Mouse (Mus musculus) monocyte, adult 5-6 weeks (primary cell): ENCODE data around the gene Khdrbs2. TPM values are rescaled to one million over a fixed set of nuclear protein-coding genes. Genes with fewer than 3 reads are reported as not detected.

Experiments used
- ATAC-seq: fragments of 153-309, 156-312 bp; replicated peaks from 2 replicates; pipeline ENCODE4 v1.8.0; 2017; ENCODE audit warnings: mild to moderate bottlenecking; ENCODE audit not compliant: low TSS enrichment, insufficient number of reproducible peaks, severe bottlenecking, poor library complexity, low FRiP score
- total RNA-seq: library from RNA; stranded (forward); fragments of 200-1000, 200-491, 200-594 nt; gene quantifications from 3 replicates; pipeline ENCODE4 v1.2.3, GENCODE M21; 2017

Khdrbs2 gene
- not detected in 3 replicates for total RNA-seq

DNA sequence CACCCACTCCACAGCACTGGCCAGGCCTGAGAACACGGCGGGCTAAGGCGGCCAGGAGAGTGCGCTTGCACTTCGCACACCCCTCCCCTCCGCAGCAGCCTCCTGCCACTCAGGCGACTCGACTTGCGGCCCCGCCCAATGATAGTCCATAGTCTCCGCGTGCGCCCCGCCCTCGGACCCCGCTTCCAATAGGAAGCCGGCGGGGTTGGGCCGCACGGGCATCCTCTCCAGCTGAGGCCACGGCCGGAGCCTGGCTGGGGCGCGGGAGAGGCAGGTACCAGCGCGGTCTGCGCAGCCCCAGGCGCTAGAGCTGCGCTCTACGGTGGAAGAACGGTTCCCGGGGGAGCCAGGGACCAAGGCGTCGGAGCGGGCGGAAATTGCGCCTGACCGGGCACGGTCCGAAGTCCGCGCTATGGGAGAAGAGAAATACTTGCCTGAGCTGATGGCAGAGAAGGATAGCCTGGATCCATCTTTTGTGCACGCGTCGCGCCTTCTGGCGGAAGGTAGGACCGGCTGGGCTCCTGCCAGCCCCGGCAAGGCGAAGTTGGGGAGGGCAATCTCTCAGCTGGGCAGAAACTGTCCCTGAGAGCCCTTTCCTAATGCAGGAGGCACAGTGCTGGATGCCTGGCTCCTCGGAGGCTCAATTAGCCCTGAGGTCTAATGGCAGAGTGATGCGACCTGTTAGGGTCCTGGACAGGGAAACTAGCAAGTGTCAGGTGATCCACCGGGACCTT, at the start of gene Khdrbs2:
Khdrbs2 (plus strand) TSS at position 209 of the 734 bp plus-strand sequence.
- ATAC-seq: no peak

DNA sequence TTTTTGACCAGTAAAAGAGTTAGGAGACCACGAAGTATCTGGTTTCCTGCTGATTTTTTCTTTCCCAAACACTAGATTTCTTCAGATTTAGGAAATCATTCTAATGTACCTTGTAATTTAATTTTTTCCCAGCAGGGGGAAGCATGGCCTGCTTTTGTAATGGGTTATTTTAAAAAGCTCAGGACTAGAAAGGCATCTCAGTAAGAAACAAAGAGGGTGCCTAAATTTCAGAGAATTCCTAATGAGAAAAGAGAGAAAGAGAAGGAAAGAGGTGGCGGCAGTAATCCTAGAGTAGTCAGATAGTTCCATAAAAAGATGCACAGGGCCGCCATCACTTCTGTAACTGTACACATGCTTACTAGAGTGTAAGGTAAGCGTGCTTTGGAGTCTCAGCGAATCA, 2.1 kb downstream of the Khdrbs2 start:
- ATAC-seq: no peak

DNA sequence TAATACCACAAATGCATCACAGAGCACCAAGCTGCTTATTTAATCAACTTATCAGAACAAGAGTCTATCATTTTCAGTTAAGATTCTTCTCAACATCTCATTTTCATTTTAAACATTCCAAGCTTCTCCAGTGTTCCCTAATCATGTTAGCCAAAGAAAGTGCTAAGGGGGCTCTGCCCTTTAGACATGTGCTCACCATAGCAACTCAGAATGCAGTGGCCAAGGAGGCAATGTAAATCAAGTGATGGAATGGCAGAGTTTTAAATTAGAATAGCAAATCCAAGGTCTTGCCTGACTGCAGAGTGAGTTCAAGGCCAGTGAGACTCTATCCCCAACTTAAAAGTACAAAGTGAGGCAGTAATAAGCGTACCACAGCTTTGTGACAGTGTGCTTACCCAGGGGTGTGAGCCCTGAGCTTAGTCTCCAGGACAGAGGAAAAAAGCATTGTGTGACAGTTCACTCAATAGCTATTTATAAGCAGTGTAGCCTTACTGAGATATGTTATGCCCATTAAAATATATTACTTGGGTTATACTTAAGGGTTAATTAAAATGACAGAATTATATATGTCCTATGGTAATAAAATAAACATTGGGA, 27.2 kb downstream of the Khdrbs2 start:
- no peak for ATAC-seq

DNA sequence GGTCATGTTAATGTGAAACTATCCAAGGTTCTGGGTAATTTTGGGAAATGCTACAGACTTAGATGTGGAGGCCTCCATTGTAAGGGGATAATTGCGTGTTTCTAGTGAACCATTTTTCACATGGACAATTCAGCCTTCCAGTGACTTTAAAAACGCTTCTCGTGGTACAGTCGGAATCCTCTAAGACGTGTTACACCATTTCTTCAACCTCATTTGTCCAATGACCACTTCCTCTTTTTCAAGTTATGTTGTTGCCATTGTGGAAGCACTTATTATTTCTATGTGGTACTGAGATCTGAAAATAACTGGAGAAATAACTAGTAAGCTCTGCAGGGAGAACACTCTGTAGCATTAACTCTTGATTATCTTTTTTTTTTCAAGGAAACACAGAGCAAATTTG, 75.9 kb downstream of the Khdrbs2 start:
- ATAC-seq: no peak

DNA sequence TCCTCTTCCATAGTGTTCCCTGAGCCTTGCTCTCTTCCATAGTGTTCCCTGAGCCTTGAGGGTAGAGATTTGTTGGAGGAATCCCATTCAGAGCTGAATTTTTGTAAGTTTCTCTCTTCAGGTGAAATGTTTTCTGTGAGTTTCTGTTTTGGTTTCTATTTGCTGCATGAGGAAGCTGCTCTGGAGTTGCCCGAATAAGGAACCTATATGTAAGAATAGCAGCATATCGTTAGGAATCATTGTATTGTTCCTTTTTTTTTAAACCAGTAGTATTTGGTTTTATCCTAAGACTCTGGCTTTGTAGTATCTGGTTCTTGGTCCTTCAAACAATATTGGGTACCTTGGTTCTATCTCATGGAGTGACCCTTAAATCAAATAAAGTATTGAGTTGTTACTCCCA, 77.1 kb downstream of the Khdrbs2 start:
- no peak for ATAC-seq

DNA sequence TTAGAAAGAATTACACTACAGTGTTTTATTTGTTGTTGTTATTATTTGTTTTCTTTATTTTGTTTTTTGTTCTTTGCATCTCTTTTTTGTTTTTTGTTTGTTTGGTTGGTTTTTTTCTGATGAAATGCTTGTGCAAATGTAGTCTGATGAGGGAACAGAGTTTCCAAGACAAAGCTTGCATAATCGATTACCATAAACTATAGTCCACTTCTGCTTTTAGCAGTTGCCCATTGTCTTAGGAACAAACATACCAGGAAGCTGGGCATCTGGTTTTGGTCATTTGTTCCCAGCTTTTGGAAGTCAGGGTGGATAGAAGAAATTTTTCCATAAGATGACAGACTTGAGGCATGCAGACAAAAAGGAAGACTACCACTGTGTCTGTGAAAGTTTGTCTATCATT, 77.8 kb downstream of the Khdrbs2 start:
- ATAC-seq: no peak

DNA sequence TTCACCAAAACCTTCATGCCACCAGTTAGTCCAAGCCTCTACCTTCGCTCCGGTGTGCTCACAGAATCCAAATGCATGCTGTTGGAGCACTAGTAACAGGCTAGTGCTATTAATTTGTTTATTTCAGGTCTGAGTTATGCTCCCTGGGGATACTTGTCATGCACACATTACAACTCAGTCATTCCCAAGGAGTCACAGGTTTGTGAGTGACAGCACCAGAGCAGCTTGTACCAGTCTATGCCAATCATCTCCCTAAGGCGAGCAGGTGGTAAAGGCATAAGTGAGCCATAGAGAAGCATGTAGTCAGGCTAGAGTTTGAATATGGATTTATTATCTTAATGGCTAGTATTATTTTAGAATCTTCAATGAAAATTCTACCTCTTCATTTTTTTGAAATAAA, 86.4 kb downstream of the Khdrbs2 start:
- ATAC-seq: no peak

DNA sequence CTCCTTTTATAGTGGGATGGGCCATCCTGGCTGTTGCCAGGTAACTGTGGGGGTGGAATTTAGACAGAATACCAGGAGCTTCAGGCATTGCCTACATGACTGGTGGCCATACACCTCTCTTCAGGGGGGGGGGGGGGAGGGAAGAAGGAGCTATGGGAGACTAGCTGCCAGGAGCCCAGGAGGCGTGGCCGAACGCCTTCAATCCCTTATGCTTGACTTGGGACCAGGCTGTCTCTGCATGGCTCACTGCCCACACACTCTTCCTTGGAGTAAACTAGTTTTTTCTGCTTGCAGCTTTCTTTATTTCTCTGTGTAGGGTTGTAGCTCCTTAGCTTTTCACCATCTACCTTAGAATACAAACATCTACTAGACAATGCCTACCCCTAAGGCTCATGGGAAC, 98.0 kb downstream of the Khdrbs2 start:
- no peak for ATAC-seq

DNA sequence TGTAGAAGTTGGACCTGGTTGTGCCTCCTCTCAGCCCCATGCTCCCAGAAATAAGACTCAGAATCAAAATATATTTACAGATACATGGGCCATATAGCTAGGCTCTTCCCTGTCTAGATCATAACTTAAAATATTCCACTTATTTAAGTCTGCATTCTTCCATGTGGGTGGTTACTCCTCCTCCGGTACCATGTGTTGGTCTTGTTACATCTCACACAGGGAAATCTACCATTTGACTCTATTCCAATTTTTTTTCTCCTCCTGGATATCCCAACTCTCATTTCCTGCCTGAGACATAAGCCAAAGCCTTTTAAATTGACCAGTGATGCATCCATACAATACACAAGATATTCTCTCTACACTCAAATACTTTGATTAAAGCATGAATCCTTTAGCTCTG, 122.2 kb downstream of the Khdrbs2 start:
- ATAC-seq: no peak

DNA sequence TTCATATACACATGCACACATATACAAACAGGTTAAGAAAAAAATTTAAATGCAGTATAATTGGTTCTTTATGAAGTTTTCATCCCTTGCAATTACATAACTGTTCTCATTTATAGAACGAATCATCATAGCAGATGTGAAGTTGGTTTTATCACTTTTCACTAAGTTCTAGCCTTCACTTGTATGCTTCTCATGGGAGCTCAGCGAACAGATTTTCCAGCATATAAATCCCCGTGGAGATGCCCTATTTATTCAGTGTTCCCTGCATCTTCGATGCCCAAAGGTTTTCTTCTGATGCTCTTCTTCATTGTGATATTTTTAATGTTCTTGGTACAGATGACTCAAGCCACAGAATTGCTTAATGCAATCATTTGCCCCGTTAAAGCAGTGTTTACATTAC, 128.9 kb downstream of the Khdrbs2 start:
- no peak for ATAC-seq

DNA sequence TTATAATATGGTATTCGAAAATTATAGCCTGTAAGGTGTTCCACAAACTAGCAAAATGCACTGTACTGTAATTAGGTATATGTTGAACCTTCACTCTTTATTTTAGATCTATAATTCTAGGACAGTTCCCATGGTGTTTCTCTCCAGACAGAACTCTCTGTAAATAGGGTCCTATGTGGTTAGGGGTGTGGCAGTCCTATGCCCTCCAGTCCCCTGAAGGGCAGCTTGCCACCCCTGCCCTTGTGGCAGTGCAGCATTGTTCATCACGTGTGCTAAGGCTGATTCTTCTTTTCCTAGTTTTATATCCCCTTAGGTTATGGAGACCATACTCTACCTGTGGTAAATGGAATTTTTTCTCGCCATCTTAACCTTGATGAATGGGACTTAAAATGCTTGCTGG, 136.6 kb downstream of the Khdrbs2 start:
- no peak for ATAC-seq

DNA sequence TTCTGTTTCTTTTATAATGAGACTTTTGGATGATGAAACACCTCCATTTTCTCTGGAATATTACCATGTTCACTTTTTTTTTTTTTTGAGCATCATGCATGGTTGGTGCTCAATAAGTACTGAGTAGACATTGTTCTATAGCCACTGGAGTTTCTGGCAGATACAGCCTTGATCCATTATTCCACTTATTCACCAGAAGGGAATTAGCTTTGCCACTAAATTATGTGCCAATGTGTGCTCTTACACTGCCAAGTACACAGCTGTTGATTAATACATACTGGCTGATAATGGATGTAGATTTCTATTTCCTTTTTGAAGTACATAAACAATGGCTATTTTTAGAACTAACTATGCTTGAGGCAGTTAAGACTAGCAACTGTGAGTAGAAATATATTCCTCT, 137.1 kb downstream of the Khdrbs2 start:
- ATAC-seq: no peak

DNA sequence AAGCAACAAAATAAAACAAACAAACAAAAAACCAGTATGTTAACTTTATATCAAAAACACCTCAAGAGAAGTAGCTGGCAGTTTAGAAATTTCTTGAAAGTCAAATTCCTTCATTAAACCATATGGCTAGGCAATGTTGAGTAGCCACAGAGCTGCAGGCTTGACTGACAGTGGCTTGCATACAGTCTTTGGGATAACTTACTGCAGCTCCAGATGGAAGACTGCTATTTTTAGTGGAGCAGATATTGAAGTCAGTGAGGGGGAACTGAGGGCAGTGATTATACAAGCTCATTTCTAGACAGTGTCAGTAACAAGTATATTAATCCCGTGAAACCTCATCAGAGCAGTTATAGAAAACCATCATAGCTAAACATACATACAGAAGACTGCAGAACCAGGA, 166.6 kb downstream of the Khdrbs2 start:
- ATAC-seq: no peak

DNA sequence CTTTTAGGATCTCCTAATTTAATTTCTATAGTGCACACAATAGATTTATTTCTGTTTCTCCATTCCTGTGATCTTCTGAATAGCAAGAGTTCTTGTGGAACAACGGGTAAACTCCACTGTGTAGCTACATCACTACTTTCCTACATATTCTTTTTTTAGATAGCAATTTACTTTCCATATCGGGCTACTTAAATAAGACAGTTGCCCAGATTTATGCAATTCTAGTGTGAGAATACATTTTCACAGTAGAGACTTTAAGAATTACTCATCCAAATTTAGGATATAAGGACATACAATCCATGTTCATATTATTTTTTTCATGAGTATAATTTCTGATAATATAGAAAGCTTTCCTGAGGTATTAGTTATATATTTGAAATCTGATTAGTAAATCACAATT, 175.0 kb downstream of the Khdrbs2 start:
- ATAC-seq: no peak

DNA sequence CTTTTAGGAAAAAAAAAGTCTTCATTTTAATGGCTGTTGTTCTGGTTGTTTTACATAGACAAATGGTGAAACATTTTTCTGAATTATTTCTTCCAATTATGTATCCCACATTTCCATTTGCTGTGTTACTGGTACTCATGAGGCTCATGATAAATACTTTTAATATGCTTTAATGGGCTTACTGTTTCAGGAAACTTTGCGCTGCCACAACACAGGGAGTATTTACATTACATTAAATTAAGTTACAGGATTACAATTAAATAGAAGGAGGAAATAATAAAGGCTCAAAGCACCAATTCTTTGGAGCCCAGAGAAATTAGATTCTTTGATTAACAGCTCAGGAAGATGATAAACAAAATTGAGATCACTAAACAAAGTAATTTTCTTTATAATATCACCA, 179.6 kb downstream of the Khdrbs2 start:
- ATAC-seq: no peak

DNA sequence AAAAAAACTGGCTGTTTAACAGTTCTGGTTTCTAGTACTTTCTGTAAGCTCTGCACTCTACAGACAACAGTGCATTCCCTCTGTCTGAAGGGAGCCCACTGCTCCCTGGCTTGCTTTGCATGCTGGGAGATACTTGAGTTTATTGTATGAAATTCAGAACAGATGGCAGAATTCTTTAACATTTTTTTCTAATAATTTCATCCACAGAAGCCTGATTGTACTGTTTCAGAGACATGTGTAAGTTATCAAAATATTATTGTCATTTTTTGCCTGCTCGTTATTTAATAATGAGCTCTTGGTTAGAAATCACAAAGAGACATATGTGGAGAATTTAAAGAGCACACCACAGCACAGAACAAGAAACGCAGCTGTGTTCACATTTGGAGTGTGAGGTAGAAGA, 191.0 kb downstream of the Khdrbs2 start:
- no peak for ATAC-seq

DNA sequence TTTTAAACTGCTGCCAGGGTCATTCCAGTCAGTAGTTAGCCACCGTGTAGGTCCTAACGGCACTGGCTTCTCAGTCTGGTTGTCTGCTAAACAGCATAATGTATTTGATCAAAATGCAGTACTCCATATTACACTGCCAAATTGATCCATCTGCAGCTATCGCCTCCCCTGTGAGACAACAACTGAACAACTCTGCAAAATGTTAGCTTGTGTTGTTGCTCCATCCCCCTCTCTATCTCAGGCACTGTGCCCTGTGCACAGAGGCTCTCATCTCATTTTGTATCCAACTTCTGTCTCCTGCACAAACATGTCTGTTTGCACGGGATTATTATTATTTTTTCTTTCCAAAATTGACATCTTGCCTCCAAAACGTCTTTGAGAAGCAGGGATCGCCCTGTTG, 225.0 kb downstream of the Khdrbs2 start:
- ATAC-seq: no peak

DNA sequence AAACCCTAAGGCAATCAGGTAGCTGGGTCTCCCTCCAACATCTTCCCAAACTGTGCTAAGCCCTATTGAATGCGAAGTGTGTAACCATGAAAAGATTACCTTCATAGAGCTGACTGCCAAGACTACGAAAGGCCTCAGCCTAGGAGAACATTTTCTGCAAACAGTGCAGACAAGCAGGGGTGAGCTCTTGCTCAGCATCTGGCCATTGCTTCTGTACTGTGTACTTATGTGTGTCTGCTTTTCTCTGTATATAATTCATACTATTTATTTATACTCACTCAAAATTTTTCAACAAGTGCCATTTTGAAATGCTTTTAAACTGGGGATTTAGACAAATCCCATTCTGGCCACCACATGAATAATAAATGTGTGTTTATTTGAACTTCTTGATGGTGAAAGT, 235.1 kb downstream of the Khdrbs2 start:
- ATAC-seq: no peak

DNA sequence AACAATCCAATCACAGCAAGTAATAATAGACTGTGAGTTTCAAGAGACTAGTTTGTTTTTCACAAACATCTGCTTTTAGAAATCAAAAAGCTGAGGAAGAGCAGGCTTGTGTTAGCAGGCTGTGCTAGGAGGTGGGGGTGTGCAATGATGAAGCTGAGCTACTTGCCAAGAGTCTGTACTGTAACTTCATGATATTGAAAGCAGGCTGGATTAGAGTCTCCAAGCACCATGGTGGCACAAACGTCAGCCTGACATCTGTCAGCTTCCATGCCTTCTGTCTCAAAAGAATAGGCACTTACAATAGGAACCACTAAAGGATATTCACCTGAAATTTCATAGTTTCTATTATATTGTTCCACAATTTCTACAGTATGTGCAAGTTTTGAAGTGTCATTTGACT, 255.9 kb downstream of the Khdrbs2 start:
- ATAC-seq: no peak

DNA sequence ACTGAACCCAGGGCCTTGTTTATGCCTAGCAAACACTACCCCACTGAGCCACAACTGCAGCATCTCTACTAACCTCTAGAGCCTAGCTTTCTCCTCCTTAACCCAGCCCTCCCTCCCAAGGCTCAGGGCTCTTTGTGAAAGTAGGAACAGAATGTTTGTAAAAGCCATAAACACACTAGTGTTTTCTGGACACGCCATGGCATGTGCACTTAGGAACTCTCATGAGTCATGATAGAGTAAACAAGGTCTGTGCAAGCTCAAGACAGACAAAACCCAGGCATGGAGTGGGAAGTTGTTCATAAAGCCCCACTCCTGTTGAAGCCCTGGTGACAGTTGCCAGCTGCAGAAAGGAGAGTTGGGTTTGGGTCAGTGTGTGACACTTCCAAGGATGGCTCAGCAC, 257.0 kb downstream of the Khdrbs2 start:
- ATAC-seq: no peak

DNA sequence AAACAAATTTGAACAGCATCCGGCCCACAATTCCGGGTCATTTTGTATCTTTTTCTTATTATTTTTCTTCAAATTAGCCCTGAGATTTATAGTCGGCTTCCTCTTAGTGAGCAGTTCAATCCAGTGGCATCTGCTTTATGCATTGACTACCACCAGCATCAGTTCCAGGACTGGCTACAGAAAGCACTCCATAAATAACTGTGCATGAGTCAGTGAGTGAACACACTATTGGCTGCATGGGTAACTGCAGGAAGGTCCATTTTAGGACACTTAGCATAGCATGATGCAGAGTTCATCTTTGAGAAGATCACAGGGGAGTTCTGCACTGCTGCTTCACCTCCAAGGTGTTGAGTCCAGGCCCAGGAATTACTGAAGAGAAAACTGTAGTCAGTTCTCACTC, 258.0 kb downstream of the Khdrbs2 start:
- no peak for ATAC-seq
